Mouse (Mus musculus) forebrain, embryonic 14.5 days (tissue): Measurements from ENCODE around the gene Clec2g. TPM values are rescaled to one million over a fixed set of nuclear protein-coding genes. Genes with fewer than 3 reads are reported as not detected.
"Not testable (repeated sequence)": the region's sequence is repeated elsewhere in the genome, so short reads cannot be mapped to it uniquely, and the experiment has no call there.

Source experiments
- ATAC-seq: fragments of 200-750 bp; cut with Nextera tagmentation; 2 replicates; pipeline ENCODE4 v1.8.0; 2017; ENCODE audit warnings: mild to moderate bottlenecking, moderate library complexity
- DNase-seq: peaks from one replicate; pipeline ENCODE4 v3.0.0-alpha.2; 2015; ENCODE audit warnings: low spot score
- H3K27ac ChIP-seq: fragments of 300-500 bp; sonication (generic); 2 replicates; pipeline ENCODE4 v1.5.1; 2014; ENCODE audit warnings: low read depth, mild to moderate bottlenecking, control low read depth, low read length, moderate library complexity
- H3K27me3 ChIP-seq: fragments of 300-500 bp; sonication (generic); replicated peaks from 2 replicates; pipeline ENCODE4 v1.6.1; 2014; ENCODE audit warnings: low read length, control low read depth, mixed read lengths; ENCODE audit not compliant: control insufficient read depth, insufficient read depth
- H3K36me3 ChIP-seq: fragments of 300-500 bp; sonication (generic); 2 replicates; pipeline ENCODE4 v1.6.1; 2014; ENCODE audit warnings: low read length, control low read depth; ENCODE audit not compliant: control insufficient read depth, insufficient read depth
- H3K4me1 ChIP-seq: fragments of 300-500 bp; sonication (generic); 2 replicates; pipeline ENCODE4 v1.6.1; 2014; ENCODE audit warnings: antibody characterized with exemption, low read length, control low read depth; ENCODE audit not compliant: control insufficient read depth, insufficient read depth
- H3K4me2 ChIP-seq: fragments of 300-500 bp; sonication (generic); 2 replicates; pipeline ENCODE4 v1.6.1; 2014; ENCODE audit warnings: mild to moderate bottlenecking, control low read depth, low read length
- H3K4me3 ChIP-seq: fragments of 300-500 bp; sonication (generic); 2 replicates; pipeline ENCODE4 v1.5.1; 2014; ENCODE audit warnings: low read depth, low read length, control low read depth
- H3K9ac ChIP-seq: fragments of 300-500 bp; sonication (generic); 2 replicates; pipeline ENCODE4 v1.6.1; 2014; ENCODE audit warnings: mild to moderate bottlenecking, low read length, control low read depth, moderate library complexity
- H3K9me3 ChIP-seq: fragments of 300-500 bp; sonication (generic); replicated peaks from 2 replicates; pipeline ENCODE4 v1.6.1; 2016; ENCODE audit warnings: low read length, control low read depth, mixed read lengths; ENCODE audit not compliant: control insufficient read depth
- WGBS: fragments of 180-500 bp; shearing (Covaris S2); extraction: QIAGEN DNeasy Blood & Tissue Kit; methylation state at CpG from one replicate; pipeline ENCODE4 v1.1.7; 2014; 5-methylcytosine and 5-hydroxymethylcytosine counted together
- polyA plus RNA-seq: library from polyadenylated mRNA; unstranded; fragments of >200 nt; fragmentation: Nextera tagmentation; extraction: Ambion mirVana; gene quantifications from 2 replicates; pipeline ENCODE4 v1.2.1, GENCODE M21; 2014

Clec2g gene
- polyA plus RNA-seq, 1 experiment from 2014 or later: not detected

- H3K9ac ChIP-seq: no peak overlapping the region
- DNase-seq (no peak), ATAC-seq (no peak)
- no peaks in the 10 kb centered on the region for H3K36me3 ChIP-seq
- no peak overlapping the region for H3K27ac ChIP-seq
- 0 out of 2 replicates have a peak, but pooled peaks cover 5% of the 10 kb centered on the region for H3K4me1 ChIP-seq
- H3K9me3 ChIP-seq: no peaks in the 10 kb centered on the region
- WGBS: 45% methylated on average over 13 of the region's 13 CpGs
- H3K4me2 ChIP-seq: no peak overlapping the region
- H3K27me3 ChIP-seq: no peaks in the 10 kb centered on the region
- H3K4me3 ChIP-seq: no peak overlapping the region
Measured at GRCm38 (mm10) chr6:128996768-128997442, 62.7 kb downstream of the Clec2g start.

GRCm38 (mm10) chr6:129001392-129001791, 67.2 kb downstream of the Clec2g start:
- no peak overlapping the region for H3K9ac ChIP-seq
- no peak overlapping the region for H3K27ac ChIP-seq
- 93% methylated on average over 2 of the region's 2 CpGs for WGBS
- H3K4me1 ChIP-seq: no peaks in the 10 kb centered on the region
- H3K4me2 ChIP-seq: no peak overlapping the region
- H3K27me3 ChIP-seq: no peaks in the 10 kb centered on the region
- no peaks in the 10 kb centered on the region for H3K36me3 ChIP-seq
- DNase-seq (no peak), ATAC-seq (no peak)
- H3K4me3 ChIP-seq: no peak overlapping the region
- no peaks in the 10 kb centered on the region for H3K9me3 ChIP-seq

- no peak for ATAC-seq
- WGBS: 90% methylated on average over 8 of the region's 8 CpGs
- H3K4me1 ChIP-seq: no peaks in the 10 kb centered on the region
- H3K4me2 ChIP-seq: no peak overlapping the region
- H3K4me3 ChIP-seq: no peak overlapping the region
- H3K27ac ChIP-seq: no peak overlapping the region
- no peaks in the 10 kb centered on the region for H3K9me3 ChIP-seq
- H3K36me3 ChIP-seq: no peaks in the 10 kb centered on the region
- no peak for DNase-seq
- no peaks in the 10 kb centered on the region for H3K27me3 ChIP-seq
- no peak overlapping the region for H3K9ac ChIP-seq
Measured at GRCm38 (mm10) chr6:129008552-129008951, 74.4 kb downstream of the Clec2g start.

GRCm38 (mm10) chr6:129009846-129010504, 75.8 kb downstream of the Clec2g start:
- H3K4me3 ChIP-seq, H3K4me2 ChIP-seq, H3K9me3 ChIP-seq, DNase-seq, H3K9ac ChIP-seq, H3K36me3 ChIP-seq, H3K4me1 ChIP-seq, ATAC-seq, H3K27me3 ChIP-seq, H3K27ac ChIP-seq: not testable (repeated sequence)
- WGBS: 90% methylated on average over 7 of the region's 7 CpGs

GRCm38 (mm10) chr6:129010505-129010873, 76.3 kb downstream of the Clec2g start:
- Histone ChIP-seq H3K27ac (no peak overlapping the region), H3K27me3 (no peaks in the 10 kb centered on the region), H3K4me3 (no peak overlapping the region), H3K9me3 (no peaks in the 10 kb centered on the region), H3K36me3 (no peaks in the 10 kb centered on the region), H3K4me1 (no peaks in the 10 kb centered on the region), H3K4me2 (no peak overlapping the region), H3K9ac (no peak overlapping the region)
- no peak for ATAC-seq
- 84% methylated on average over 3 of the region's 3 CpGs for WGBS
- no peak for DNase-seq

- not testable (repeated sequence) for ATAC-seq, H3K27ac ChIP-seq
Measured at GRCm38 (mm10) chr6:129012012-129012411, 77.8 kb downstream of the Clec2g start.

GRCm38 (mm10) chr6:129012966-129013365, 78.8 kb downstream of the Clec2g start:
- Histone ChIP-seq H3K4me2 (no peak overlapping the region), H3K4me1 (no peaks in the 10 kb centered on the region), H3K9me3 (no peaks in the 10 kb centered on the region), H3K4me3 (no peak overlapping the region), H3K27ac (no peak overlapping the region), H3K9ac (no peak overlapping the region), H3K36me3 (no peaks in the 10 kb centered on the region), H3K27me3 (no peaks in the 10 kb centered on the region)
- WGBS: 52% methylated on average over 1 of the region's 1 CpGs
- no peak for ATAC-seq
- DNase-seq: no peak

More at GRCm38 (mm10) chr6:129012012-129012411, 77.8 kb downstream of the Clec2g start:
- not testable (repeated sequence) for H3K36me3 ChIP-seq, H3K27me3 ChIP-seq, H3K4me3 ChIP-seq, DNase-seq, H3K9me3 ChIP-seq, H3K4me2 ChIP-seq, H3K9ac ChIP-seq, H3K4me1 ChIP-seq
- 98% methylated on average over 18 of the region's 23 CpGs for WGBS

- H3K27me3 ChIP-seq: no peaks in the 10 kb centered on the region
- no peaks in the 10 kb centered on the region for H3K9me3 ChIP-seq
- H3K27ac ChIP-seq: no peak overlapping the region
- ATAC-seq (no peak), DNase-seq (no peak)
- no peaks in the 10 kb centered on the region for H3K4me1 ChIP-seq
- no peak overlapping the region for H3K9ac ChIP-seq
- no peak overlapping the region for H3K4me3 ChIP-seq
- 91% methylated on average over 5 of the region's 5 CpGs for WGBS
- no peaks in the 10 kb centered on the region for H3K36me3 ChIP-seq
- H3K4me2 ChIP-seq: no peak overlapping the region
Measured at GRCm38 (mm10) chr6:129013762-129014276, 79.6 kb downstream of the Clec2g start.

- Histone ChIP-seq H3K4me1 (no peaks in the 10 kb centered on the region), H3K4me2 (no peak overlapping the region), H3K4me3 (no peak overlapping the region), H3K9ac (no peak overlapping the region), H3K9me3 (no peaks in the 10 kb centered on the region), H3K27ac (no peak overlapping the region), H3K36me3 (no peaks in the 10 kb centered on the region), H3K27me3 (no peaks in the 10 kb centered on the region)
- WGBS: 74% methylated on average over 1 of the region's 1 CpGs
- ATAC-seq: no peak
- no peak for DNase-seq
Measured at GRCm38 (mm10) chr6:129014399-129014798, 80.2 kb downstream of the Clec2g start.
